Mouse (Mus musculus): ENCODE measurements around the gene Mtmr10. TPM values are rescaled to one million over a fixed set of nuclear protein-coding genes. Genes with fewer than 3 reads are reported as not detected.

Mtmr10 gene
- polyA plus RNA-seq, 1 experiment from 2014 or later, result 8.4 TPM

DNA sequence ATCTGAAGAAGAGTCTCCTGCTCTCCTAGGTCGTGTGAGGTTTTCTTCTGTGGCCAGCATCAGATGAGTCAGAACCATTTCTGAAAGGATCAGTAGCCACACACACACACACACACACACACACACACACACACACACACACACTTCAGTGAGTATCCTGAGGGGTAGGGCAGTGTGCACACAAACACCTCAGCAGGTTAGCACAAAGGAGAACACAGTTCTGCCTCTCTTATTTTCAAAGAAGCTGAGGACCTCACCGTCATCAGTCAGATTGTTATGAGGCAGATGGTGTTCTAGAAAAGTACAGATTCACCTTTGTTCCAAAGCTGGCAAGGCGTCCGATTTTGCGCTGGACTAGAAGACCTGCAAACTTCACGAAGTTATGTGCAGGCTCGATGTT, 22.8 kb downstream of the Mtmr10 start:
- 84% methylated on average over 7 of the region's 7 CpGs for WGBS
- H3K4me3 ChIP-seq, result no peak overlapping the region
- no peak for ATAC-seq
- H3K36me3 ChIP-seq (ENCODE audit: poor library complexity, severe bottlenecking), result peaks cover 12% of the 10 kb centered on the region
- no peaks in the 10 kb centered on the region for H3K4me1 ChIP-seq
- H3K4me2 ChIP-seq, result no peak overlapping the region
- no peak overlapping the region for H3K9ac ChIP-seq
- H3K27ac ChIP-seq, result no peak overlapping the region
- no peaks in the 10 kb centered on the region for H3K9me3 ChIP-seq (replicated peaks)
- H3K27me3 ChIP-seq, result no peaks in the 10 kb centered on the region

DNA sequence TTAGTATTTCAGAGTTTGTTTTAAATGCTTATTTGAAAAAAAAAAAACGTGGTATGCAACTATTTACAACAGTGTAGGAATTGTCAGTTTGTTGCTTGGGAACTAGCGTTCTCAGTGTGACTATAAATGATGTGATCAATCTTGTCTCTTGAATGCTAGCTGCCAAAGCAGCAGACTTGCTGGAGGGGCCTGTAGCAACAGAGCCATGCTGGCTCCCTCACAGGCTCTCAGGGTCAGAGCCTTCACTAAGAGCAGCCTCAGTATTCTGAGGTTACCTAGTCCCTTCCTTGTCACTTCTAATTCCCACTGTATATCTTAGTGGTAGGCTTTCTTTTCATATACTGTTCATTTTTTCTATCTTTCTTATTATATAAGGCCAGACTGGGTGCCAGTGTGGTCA, 23.3 kb downstream of the Mtmr10 start:
- Histone ChIP-seq H3K36me3 (ENCODE audit: poor library complexity, severe bottlenecking) (peaks cover 14% of the 10 kb centered on the region), H3K9me3 (replicated peaks) (no peaks in the 10 kb centered on the region), H3K4me1 (no peaks in the 10 kb centered on the region), H3K4me3 (no peak overlapping the region), H3K9ac (no peak overlapping the region), H3K27ac (no peak overlapping the region), H3K27me3 (no peaks in the 10 kb centered on the region), H3K4me2 (no peak overlapping the region)
- ATAC-seq, result no peak
- 73% methylated on average over 2 of the region's 2 CpGs for WGBS

DNA sequence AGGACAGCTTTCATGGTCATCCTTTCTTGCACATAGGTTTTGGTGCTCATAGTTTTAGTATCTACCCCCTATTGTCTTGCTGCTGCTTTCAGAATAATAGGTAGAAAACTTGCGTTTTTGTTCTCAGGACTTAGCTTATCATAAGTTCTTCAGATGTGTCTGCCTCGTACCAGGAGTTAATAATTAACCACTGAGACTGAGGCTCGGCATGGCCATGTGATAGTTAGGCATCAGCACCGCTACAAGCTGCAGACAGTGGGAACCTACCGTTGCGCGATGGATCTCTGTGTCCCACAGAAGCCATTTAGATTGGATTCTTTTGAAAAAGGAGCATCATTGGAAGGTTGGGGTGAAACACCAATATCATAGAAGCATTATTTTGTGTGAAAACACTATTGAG, 25.4 kb downstream of the Mtmr10 start:
- no peaks in the 10 kb centered on the region for H3K4me1 ChIP-seq
- peaks cover 32% of the 10 kb centered on the region for H3K36me3 ChIP-seq (ENCODE audit: poor library complexity, severe bottlenecking)
- H3K9me3 ChIP-seq (replicated peaks), result no peaks in the 10 kb centered on the region
- no peak overlapping the region for H3K4me2 ChIP-seq
- no peak overlapping the region for H3K27ac ChIP-seq
- H3K27me3 ChIP-seq, result no peaks in the 10 kb centered on the region
- WGBS, result 93% methylated on average over 7 of the region's 7 CpGs
- no peak for ATAC-seq
- H3K9ac ChIP-seq, result no peak overlapping the region
- no peak overlapping the region for H3K4me3 ChIP-seq

- Histone ChIP-seq H3K4me3 (no peak overlapping the region), H3K9me3 (replicated peaks) (no peaks in the 10 kb centered on the region), H3K27me3 (no peaks in the 10 kb centered on the region), H3K4me1 (no peaks in the 10 kb centered on the region), H3K36me3 (ENCODE audit: poor library complexity, severe bottlenecking) (peaks cover 58% of the 10 kb centered on the region), H3K9ac (no peak overlapping the region), H3K4me2 (no peak overlapping the region), H3K27ac (no peak overlapping the region)
- ATAC-seq, result no peak
- 88% methylated on average over 5 of the region's 5 CpGs for WGBS
Measured at GRCm38 (mm10) chr7:64321125-64321524, 33.7 kb downstream of the Mtmr10 start.

DNA sequence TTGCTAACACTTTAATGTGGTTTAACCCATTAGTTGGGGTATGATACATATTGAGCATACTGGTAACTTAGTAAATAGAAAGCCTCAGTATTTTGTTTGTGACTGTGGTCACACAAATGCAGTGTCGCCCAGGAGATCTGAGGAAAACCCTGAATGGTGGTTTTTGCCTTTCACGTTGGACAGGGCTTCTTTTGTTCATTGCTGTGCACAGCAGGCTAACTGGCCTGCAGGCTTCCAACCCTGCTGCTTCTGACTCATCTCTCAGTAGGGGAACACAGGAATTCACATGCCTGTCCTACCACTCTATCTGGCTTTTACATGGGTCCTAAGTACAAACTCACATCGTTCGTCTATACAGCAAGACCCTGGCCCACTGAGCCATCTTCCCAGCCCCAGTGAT, 34.2 kb downstream of the Mtmr10 start:
- H3K4me2 ChIP-seq, result no peak overlapping the region
- no peak for ATAC-seq
- no peak overlapping the region for H3K4me3 ChIP-seq
- H3K9me3 ChIP-seq (replicated peaks), result no peaks in the 10 kb centered on the region
- H3K27ac ChIP-seq, result no peak overlapping the region
- H3K4me1 ChIP-seq, result no peaks in the 10 kb centered on the region
- WGBS, result 77% methylated on average over 4 of the region's 4 CpGs
- no peaks in the 10 kb centered on the region for H3K27me3 ChIP-seq
- no peak overlapping the region for H3K9ac ChIP-seq
- peaks cover 53% of the 10 kb centered on the region for H3K36me3 ChIP-seq (ENCODE audit: poor library complexity, severe bottlenecking)

DNA sequence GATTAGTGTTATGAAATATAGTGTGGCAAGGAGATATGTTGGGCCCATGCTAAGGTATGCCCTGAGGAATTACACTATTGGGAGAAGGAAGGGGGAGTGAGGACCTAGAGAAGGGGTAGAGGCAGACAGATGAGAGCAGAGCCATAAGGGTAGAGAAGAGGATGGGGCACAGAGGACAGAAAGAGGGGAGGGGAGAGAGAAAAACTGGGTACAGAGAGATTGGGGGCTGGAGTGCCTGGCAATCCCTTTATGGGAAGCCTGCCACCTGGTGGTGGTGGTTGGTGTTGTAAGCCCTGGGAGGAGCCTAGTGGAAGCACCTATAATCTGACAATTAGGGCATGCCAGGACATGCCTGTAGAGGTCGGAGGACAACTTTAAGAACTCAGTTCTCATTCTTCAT, 39.4 kb downstream of the Mtmr10 start:
- peak; percentile 79 for ATAC-seq
- Histone ChIP-seq H3K36me3 (ENCODE audit: poor library complexity, severe bottlenecking) (peaks cover 21% of the 10 kb centered on the region), H3K9ac (no peak overlapping the region), H3K27me3 (no peaks in the 10 kb centered on the region), H3K4me1 (no peaks in the 10 kb centered on the region), H3K9me3 (replicated peaks) (no peaks in the 10 kb centered on the region), H3K27ac (no peak overlapping the region), H3K4me2 (no peak overlapping the region), H3K4me3 (no peak overlapping the region)
- WGBS, result 22% methylated on average over 1 of the region's 1 CpGs

DNA sequence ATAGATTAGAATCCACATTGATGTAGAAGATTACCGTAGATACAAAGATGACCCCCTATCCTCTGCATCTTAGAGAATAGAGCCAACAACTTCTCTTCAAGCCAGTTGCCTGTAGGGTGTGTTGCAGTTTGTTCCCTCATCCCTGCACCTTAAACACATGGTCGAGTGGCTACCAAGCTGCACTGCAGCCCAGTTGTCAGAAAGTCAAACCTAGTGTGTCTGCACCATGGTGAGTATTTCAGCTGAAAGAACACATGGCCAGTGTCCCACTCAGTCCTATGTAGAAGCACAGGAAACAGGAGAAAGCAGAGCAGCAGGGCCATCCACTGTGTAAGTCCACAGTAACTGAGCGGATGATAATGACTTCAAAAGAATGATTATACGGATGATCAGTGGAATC, 40.0 kb downstream of the Mtmr10 start:
- Histone ChIP-seq H3K4me2 (no peak overlapping the region), H3K27me3 (no peaks in the 10 kb centered on the region), H3K9ac (no peak overlapping the region), H3K4me3 (no peak overlapping the region), H3K9me3 (replicated peaks) (no peaks in the 10 kb centered on the region), H3K36me3 (ENCODE audit: poor library complexity, severe bottlenecking) (peaks cover 22% of the 10 kb centered on the region), H3K27ac (no peak overlapping the region), H3K4me1 (no peaks in the 10 kb centered on the region)
- ATAC-seq, result no peak
- WGBS, result 85% methylated on average over 4 of the region's 4 CpGs

- Histone ChIP-seq H3K4me2 (no peak overlapping the region), H3K9me3 (replicated peaks) (no peaks in the 10 kb centered on the region), H3K9ac (no peak overlapping the region), H3K36me3 (ENCODE audit: poor library complexity, severe bottlenecking) (peaks cover 34% of the 10 kb centered on the region), H3K27me3 (no peaks in the 10 kb centered on the region), H3K27ac (no peak overlapping the region), H3K4me1 (no peaks in the 10 kb centered on the region), H3K4me3 (no peak overlapping the region)
- 86% methylated on average over 3 of the region's 3 CpGs for WGBS
- no peak for ATAC-seq
Measured at GRCm38 (mm10) chr7:64331309-64331708, 43.9 kb downstream of the Mtmr10 start.

GRCm38 (mm10) chr7:64332686-64333085, 45.2 kb downstream of the Mtmr10 start:
- peaks cover 45% of the 10 kb centered on the region for H3K36me3 ChIP-seq (ENCODE audit: poor library complexity, severe bottlenecking)
- WGBS, result 90% methylated on average over 1 of the region's 1 CpGs

DNA sequence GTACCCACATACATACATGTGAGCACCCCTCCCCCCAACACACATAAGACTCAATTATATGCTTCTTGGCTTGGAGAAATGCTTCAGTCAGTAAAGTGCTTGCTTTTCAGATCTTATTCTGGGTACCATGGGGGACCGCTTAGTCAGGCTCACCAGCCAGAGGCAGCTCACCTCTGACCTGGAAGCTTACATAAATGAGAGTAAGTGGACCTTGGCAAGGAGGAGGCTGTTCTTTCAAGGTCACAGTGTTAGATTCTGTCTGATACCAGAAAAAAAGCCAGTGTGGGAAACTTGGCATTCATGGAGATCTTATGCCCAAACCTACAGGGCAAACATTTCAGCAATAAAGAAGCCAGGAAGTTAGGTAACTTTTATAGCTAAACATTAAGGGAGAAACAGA, 60.4 kb downstream of the Mtmr10 start:
- Histone ChIP-seq H3K4me1 (peaks cover 11% of the 10 kb centered on the region), H3K4me3 (no peak overlapping the region), H3K9ac (no peak overlapping the region), H3K4me2 (no peak overlapping the region), H3K27ac (no peak overlapping the region), H3K36me3 (ENCODE audit: poor library complexity, severe bottlenecking) (peaks cover 37% of the 10 kb centered on the region), H3K27me3 (no peaks in the 10 kb centered on the region), H3K9me3 (replicated peaks) (no peaks in the 10 kb centered on the region)
- no peak for ATAC-seq
- 97% methylated on average over 1 of the region's 1 CpGs for WGBS

More at GRCm38 (mm10) chr7:64332686-64333085, 45.2 kb downstream of the Mtmr10 start:
- ATAC-seq, result no peak
- Histone ChIP-seq H3K9me3 (replicated peaks) (no peaks in the 10 kb centered on the region), H3K9ac (no peak overlapping the region), H3K4me3 (no peak overlapping the region), H3K4me1 (no peaks in the 10 kb centered on the region), H3K27ac (no peak overlapping the region), H3K4me2 (no peak overlapping the region), H3K27me3 (no peaks in the 10 kb centered on the region)

- 83% methylated on average over 15 of the region's 15 CpGs for WGBS
Measured at GRCm38 (mm10) chr7:64349147-64349861, 61.9 kb downstream of the Mtmr10 start.

GRCm38 (mm10) chr7:64351087-64351486, 63.6 kb downstream of the Mtmr10 start:
- ATAC-seq, result peak; percentile 78
- H3K4me2 ChIP-seq, result no peak overlapping the region
- no peaks in the 10 kb centered on the region for H3K9me3 ChIP-seq (replicated peaks)
- WGBS, result 80% methylated on average over 4 of the region's 4 CpGs
- H3K4me3 ChIP-seq, result no peak overlapping the region
- peaks cover 43% of the 10 kb centered on the region for H3K36me3 ChIP-seq (ENCODE audit: poor library complexity, severe bottlenecking)
- no peaks in the 10 kb centered on the region for H3K27me3 ChIP-seq
- H3K9ac ChIP-seq, result 0 out of 2 replicates have a peak overlapping the region, but pooled peaks have one; percentile 8
- peaks cover 22% of the 10 kb centered on the region for H3K4me1 ChIP-seq
- H3K27ac ChIP-seq, result no peak overlapping the region

More at GRCm38 (mm10) chr7:64349147-64349861, 61.9 kb downstream of the Mtmr10 start:
- no peak overlapping the region for H3K4me3 ChIP-seq
- no peak overlapping the region for H3K4me2 ChIP-seq
- peak; percentile 59; the same call in 1 of the 2 replicates for ATAC-seq
- H3K9me3 ChIP-seq (replicated peaks), result no peaks in the 10 kb centered on the region
- no peak overlapping the region for H3K9ac ChIP-seq
- H3K4me1 ChIP-seq, result peaks cover 16% of the 10 kb centered on the region
- peaks cover 49% of the 10 kb centered on the region for H3K36me3 ChIP-seq (ENCODE audit: poor library complexity, severe bottlenecking)
- no peaks in the 10 kb centered on the region for H3K27me3 ChIP-seq
- 0 out of 2 replicates have a peak overlapping the region, but pooled peaks have one; percentile 54 for H3K27ac ChIP-seq

DNA sequence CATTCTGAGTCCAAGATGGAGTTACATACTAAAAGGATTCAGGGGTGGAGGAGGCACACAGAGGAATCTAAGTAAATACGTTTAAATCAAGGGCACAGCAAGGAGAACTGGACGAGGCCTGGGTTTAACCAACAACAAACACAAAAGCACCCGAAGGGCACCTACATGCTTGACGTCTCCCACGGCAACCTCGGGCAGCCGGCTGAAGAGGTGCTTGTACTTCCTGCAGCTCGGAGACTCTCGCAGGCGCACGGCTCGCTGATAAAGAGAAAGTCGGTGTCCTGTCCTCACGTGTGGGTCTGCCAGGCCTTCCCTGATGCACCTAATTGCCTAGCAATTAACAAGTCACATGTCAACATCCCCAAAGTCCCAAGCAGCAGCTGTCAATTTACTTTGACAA, 66.8 kb downstream of the Mtmr10 start:
- Histone ChIP-seq H3K27ac (no peak overlapping the region; the same call in 1 of the 2 replicates), H3K4me3 (no peak overlapping the region), H3K4me1 (peaks cover 22% of the 10 kb centered on the region), H3K9me3 (replicated peaks) (no peaks in the 10 kb centered on the region), H3K9ac (no peak overlapping the region), H3K27me3 (no peaks in the 10 kb centered on the region), H3K36me3 (ENCODE audit: poor library complexity, severe bottlenecking) (peaks cover 44% of the 10 kb centered on the region), H3K4me2 (no peak overlapping the region)
- ATAC-seq, result no peak
- WGBS, result 22% methylated on average over 14 of the region's 14 CpGs
